Mouse (Mus musculus) testis, adult 2 months (tissue): ENCODE results near the gene Bud23.

ENCODE experiments used
- CTCF ChIP-seq: fragments of 200-500 bp; IDR thresholded peaks from 2 replicates; pipeline ENCODE4 v1.5.1; 2012; ENCODE audit warnings: low read depth, mild to moderate bottlenecking, inconsistent platforms, low read length, moderate library complexity; ENCODE audit not compliant: control insufficient read depth, insufficient read depth, insufficient replicate concordance
- POLR2A ChIP-seq: fragments of 200-500 bp; IDR thresholded peaks from 2 replicates; pipeline ENCODE4 v1.6.1; 2012; ENCODE audit warnings: low read depth, mild to moderate bottlenecking, inconsistent platforms, low read length, moderate library complexity; ENCODE audit not compliant: control insufficient read depth

- TF ChIP-seq CTCF = no peak
- no peak for TF ChIP-seq POLR2A
Observed at GRCm38 (mm10) chr5:135016224-135016759, 48.5 kb downstream of the Bud23 start.
